ENCODE assay signal across 8 mouse cellular contexts in genomic region chr7:123065951-123066351, GRCm38 (mm10). TPM values are rescaled to one million over a fixed set of nuclear protein-coding genes. Genes with fewer than 3 reads are reported as not detected.
DNase-seq lines count a peak whose midpoint lies in the region; ATAC-seq and TF ChIP-seq lines count a peak whose summit lies in the region.

No protein-coding gene starts in this region.

- 0 out of 2 replicates have a peak, but pooled peaks cover 5% of the 10 kb centered on the region for H3K27me3 ChIP-seq in forebrain, embryonic 14.5 days (replicated peaks; ENCODE audit: control insufficient read depth, insufficient read depth, low read length)
- H3K27me3 ChIP-seq in forebrain, embryonic 13.5 days = peaks cover 55% of the 10 kb centered on the region
- H3K27me3 ChIP-seq in lung, postnatal 0 days (replicated peaks; ENCODE audit: insufficient read depth, low read length) = no peaks in the 10 kb centered on the region
- H3K27me3 ChIP-seq in limb, embryonic 10.5 days (ENCODE audit: low read depth, poor library complexity, severe bottlenecking) = no peaks in the 10 kb centered on the region

- H3K36me3 ChIP-seq in forebrain, embryonic 14.5 days (ENCODE audit: control insufficient read depth, insufficient read depth, low read length) = no peaks in the 10 kb centered on the region
- no peaks in the 10 kb centered on the region for H3K36me3 ChIP-seq in forebrain, embryonic 13.5 days (ENCODE audit: poor library complexity, severe bottlenecking)
- no peaks in the 10 kb centered on the region for H3K36me3 ChIP-seq in lung, postnatal 0 days (ENCODE audit: insufficient read depth, low read length)
- no peaks in the 10 kb centered on the region for H3K36me3 ChIP-seq in limb, embryonic 10.5 days

- ATAC-seq in forebrain, embryonic 14.5 days = no peak; the same call in 1 of the 2 replicates
- no peak; the same call in 1 of the 2 replicates for ATAC-seq in forebrain, embryonic 13.5 days
- peak; percentile 12 for ATAC-seq in lung, postnatal 0 days
- no peak for ATAC-seq in megakaryocyte-erythroid progenitor cell, adult 5-6 weeks (replicated peaks; ENCODE audit: low FRiP score, low TSS enrichment, poor library complexity, severe bottlenecking)

- no peak overlapping the region for H3K27ac ChIP-seq in forebrain, embryonic 14.5 days (ENCODE audit: low read depth, low read length)
- H3K27ac ChIP-seq in forebrain, embryonic 13.5 days = no peak overlapping the region
- no peak overlapping the region for H3K27ac ChIP-seq in lung, postnatal 0 days (ENCODE audit: low read length)
- no peak overlapping the region for H3K27ac ChIP-seq in limb, embryonic 10.5 days

- DNase-seq in forebrain, embryonic 14.5 days (ENCODE audit: low spot score) = peak; percentile 77
- DNase-seq in cerebellum, adult 9-11 months = peak; percentile 69
- peak; percentile 13 for DNase-seq in heart, postnatal 4 days
- DNase-seq in lung, postnatal 0 days (ENCODE audit: low spot score) = peak; percentile 22
- DNase-seq in limb, embryonic 10.5 days (ENCODE audit: low spot score) = no peak
- DNase-seq in urinary bladder, postnatal 25 days (ENCODE audit: low spot score) = no peak

- no peak overlapping the region for H3K9ac ChIP-seq in forebrain, embryonic 14.5 days (ENCODE audit: low read length)
- H3K9ac ChIP-seq in forebrain, embryonic 13.5 days = no peak overlapping the region
- no peak overlapping the region for H3K9ac ChIP-seq in lung, postnatal 0 days (replicated peaks; ENCODE audit: low read depth)

- H3K4me2 ChIP-seq in forebrain, embryonic 14.5 days (ENCODE audit: low read length) = no peak overlapping the region
- H3K4me2 ChIP-seq in forebrain, embryonic 13.5 days = no peak overlapping the region
- no peak overlapping the region for H3K4me2 ChIP-seq in lung, postnatal 0 days (replicated peaks; ENCODE audit: low read depth, low read length)

- TF ChIP-seq CTCF in lung, postnatal 0 days (IDR thresholded peaks at IDR 0.05) = no peak

- H3K9me3 ChIP-seq in forebrain, embryonic 14.5 days (replicated peaks; ENCODE audit: control insufficient read depth, low read length) = no peaks in the 10 kb centered on the region; the same call in 1 of the 2 replicates
- H3K9me3 ChIP-seq in forebrain, embryonic 13.5 days (replicated peaks) = peaks cover 5% of the 10 kb centered on the region; the same call in 1 of the 2 replicates
- no peaks in the 10 kb centered on the region for H3K9me3 ChIP-seq in lung, postnatal 0 days (ENCODE audit: low read length)
- no peaks in the 10 kb centered on the region for H3K9me3 ChIP-seq in limb, embryonic 10.5 days (replicated peaks)

- TF ChIP-seq EP300 in lung, postnatal 0 days (IDR thresholded peaks at IDR 0.05) = no peak

- H3K4me1 ChIP-seq in forebrain, embryonic 14.5 days (ENCODE audit: control insufficient read depth, insufficient read depth, low read length) = peaks cover 23% of the 10 kb centered on the region
- peaks cover 40% of the 10 kb centered on the region for H3K4me1 ChIP-seq in forebrain, embryonic 13.5 days
- H3K4me1 ChIP-seq in lung, postnatal 0 days (ENCODE audit: insufficient read depth, low read depth, low read length) = no peaks in the 10 kb centered on the region
- H3K4me1 ChIP-seq in limb, embryonic 10.5 days = peaks cover 3% of the 10 kb centered on the region; the same call in 1 of the 2 replicates

- H3K4me3 ChIP-seq in forebrain, embryonic 14.5 days (ENCODE audit: low read depth, low read length) = no peak overlapping the region
- H3K4me3 ChIP-seq in forebrain, embryonic 13.5 days = no peak overlapping the region
- H3K4me3 ChIP-seq in lung, postnatal 0 days (ENCODE audit: low read depth, low read length) = no peak overlapping the region
- no peak overlapping the region for H3K4me3 ChIP-seq in limb, embryonic 10.5 days

- 72% methylated on average over 13 of the region's 13 CpGs for WGBS in forebrain, embryonic 14.5 days
- 80% methylated on average over 13 of the region's 13 CpGs for WGBS in forebrain, embryonic 13.5 days
- 76% methylated on average over 13 of the region's 13 CpGs for WGBS in lung, postnatal 0 days
- 94% methylated on average over 13 of the region's 13 CpGs for WGBS in limb, embryonic 10.5 days

RNA-seq across cellular contexts. Expression of gene Tnrc6a, which starts 57.7 kb away (rescaled TPM):
- 33.1 and 41.1 TPM in 2 replicates for polyA plus RNA-seq in forebrain, embryonic 14.5 days (2014; fragmentation: Nextera tagmentation; extraction: Ambion mirVana)
- polyA plus RNA-seq in forebrain, embryonic 13.5 days (2015; fragmentation: Nextera tagmentation; extraction: Ambion mirVana) = 49.9 and 62.0 TPM in 2 replicates
- 10 to 100 TPM; 44.5 to 50.1 TPM for total RNA-seq in heart, postnatal 4 days (2021)
- 49.7 and 59.6 TPM in 2 replicates for polyA plus RNA-seq in lung, postnatal 0 days (2015; fragmentation: Nextera tagmentation; extraction: Ambion mirVana)
- total RNA-seq in megakaryocyte-erythroid progenitor cell, adult 5-6 weeks (2014; fragmentation: Nextera tagmentation) = 37.3 and 71.3 TPM in 2 replicates
- total RNA-seq in megakaryocyte-erythroid progenitor cell, adult 5-6 weeks (2017) = 49.4 and 59.2 TPM in 2 replicates
- polyA plus RNA-seq in limb, embryonic 10.5 days (2016; fragmentation: Nextera tagmentation; extraction: Ambion mirVana) = 59.1 and 75.9 TPM in 2 replicates

Comparison
In these comparisons a context has a peak if more than half of its experiments do, and no peak if none do; other contexts are left out.
1. DNase-seq: peak in forebrain, embryonic 14.5 days (single experiment), cerebellum, adult 9-11 months (single experiment), heart, postnatal 4 days (single experiment) and lung, postnatal 0 days (single experiment); none in limb, embryonic 10.5 days (single experiment) and urinary bladder, postnatal 25 days (single experiment).